Mouse (Mus musculus) embryonic fibroblast, embryonic 13.5 days (primary cell): ENCODE results near the gene Usp1.

Experiments used
- CTCF ChIP-seq: IDR thresholded peaks from 2 replicates; pipeline ENCODE4 v1.5.1; 2011; ENCODE audit warnings: mild to moderate bottlenecking, control low read depth, low read length, moderate library complexity, borderline replicate concordance; ENCODE audit not compliant: insufficient read depth
- POLR2A ChIP-seq: IDR thresholded peaks from 2 replicates; pipeline ENCODE4 v1.6.1; 2011; ENCODE audit warnings: low read depth, mild to moderate bottlenecking, control low read depth, low read length, moderate library complexity

DNA sequence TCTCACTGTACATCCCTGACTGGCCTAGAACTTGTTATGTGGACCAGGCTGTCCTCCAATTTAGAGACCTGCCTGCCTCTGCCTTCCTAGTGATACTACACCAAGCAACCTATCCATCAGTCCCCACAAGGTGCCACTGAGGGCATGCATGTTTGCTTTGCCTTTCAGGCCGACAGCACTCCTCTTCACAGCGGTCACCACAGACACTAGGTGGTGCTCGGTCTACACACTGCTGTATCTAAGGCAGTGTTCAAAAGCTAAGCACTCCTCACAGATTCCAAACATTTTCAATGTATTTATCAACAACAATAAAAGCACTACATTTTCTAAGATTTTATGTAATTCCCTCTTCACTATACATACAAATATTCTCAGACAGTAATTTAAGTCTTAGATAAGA, 46.3 kb downstream of the Usp1 start:
- TF ChIP-seq POLR2A (no peak), CTCF (peak; percentile 43; the same call in 1 of the 2 replicates)
